Mouse (Mus musculus): ENCODE results near the gene Gm17268.

The Gm17268 gene

DNA sequence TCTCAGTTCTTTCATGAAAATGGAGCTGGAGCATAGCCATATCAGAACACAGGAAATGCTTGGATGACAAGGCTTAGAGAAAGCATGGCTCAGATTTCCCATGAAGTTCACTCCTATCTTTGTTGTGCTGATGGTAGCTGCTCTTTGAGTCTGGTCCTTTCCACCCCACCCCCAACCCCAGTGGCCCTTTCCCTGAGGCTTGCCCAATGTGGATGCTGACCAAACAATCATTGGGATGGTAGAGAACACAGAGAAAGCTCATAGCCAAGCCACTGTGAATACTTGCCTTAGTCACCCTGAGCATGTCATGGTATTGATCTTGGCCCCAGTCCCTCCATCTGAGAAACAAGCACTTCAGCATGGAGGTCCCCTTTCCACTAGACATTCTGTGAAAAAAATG lies 6.2 kb downstream of the Gm17268 start:
- DNase-seq (ENCODE audit: low read depth, low spot score): no peak

DNA sequence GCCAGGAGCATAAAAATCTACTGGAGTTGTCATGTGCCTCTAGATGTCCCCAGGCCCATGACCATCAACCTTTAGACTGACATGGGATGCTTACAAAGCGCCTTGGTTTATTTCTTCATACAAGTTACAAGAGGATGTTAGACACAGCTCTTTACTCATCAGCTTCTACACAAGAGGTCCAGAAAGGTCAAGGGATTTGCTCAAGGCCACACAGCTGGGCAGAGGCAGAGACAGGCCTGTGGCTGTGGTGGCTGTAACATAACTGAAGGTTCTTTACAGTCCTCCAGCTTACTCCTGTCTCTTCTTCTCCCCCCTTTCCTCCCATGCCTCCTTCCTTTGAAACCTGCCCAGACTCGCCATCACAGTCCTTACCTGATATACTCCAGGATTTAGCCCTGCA lies 8.2 kb downstream of the Gm17268 start:
- no peak for DNase-seq (ENCODE audit: low read depth, low spot score)

- DNase-seq (ENCODE audit: low read depth, low spot score): no peak
Measured at GRCm38 (mm10) chr11:82023769-82024168, 14.6 kb downstream of the Gm17268 start.

- no peak for DNase-seq (ENCODE audit: low read depth, low spot score)
Measured at GRCm38 (mm10) chr11:82022504-82023056, 15.8 kb downstream of the Gm17268 start.

DNA sequence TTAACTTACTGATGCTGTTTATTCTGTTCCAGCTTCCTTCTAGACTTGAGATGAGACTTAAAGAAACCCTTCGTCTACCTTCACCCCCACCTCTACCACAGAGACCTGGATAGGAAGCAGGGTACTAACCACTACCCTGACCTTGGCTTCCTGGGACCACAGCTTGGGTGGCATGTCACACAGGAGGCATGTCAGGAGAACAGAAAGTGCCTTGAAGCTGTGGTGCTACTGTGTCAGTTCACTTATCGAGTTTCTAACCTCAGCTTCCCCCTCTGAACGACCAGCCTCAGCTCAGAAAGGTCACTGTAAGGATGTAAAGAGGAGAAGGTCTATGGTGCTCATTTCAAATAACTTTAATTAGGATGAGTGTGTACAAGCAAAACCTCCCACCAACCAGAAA lies 17.0 kb downstream of the Gm17268 start:
- DNase-seq (ENCODE audit: low read depth, low spot score): no peak

- no peak for DNase-seq (ENCODE audit: low read depth, low spot score)
Measured at GRCm38 (mm10) chr11:82019793-82020192, 18.6 kb downstream of the Gm17268 start.

- DNase-seq (ENCODE audit: low read depth, low spot score): no peak
Measured at GRCm38 (mm10) chr11:82019389-82019788, 19.0 kb downstream of the Gm17268 start.

DNA sequence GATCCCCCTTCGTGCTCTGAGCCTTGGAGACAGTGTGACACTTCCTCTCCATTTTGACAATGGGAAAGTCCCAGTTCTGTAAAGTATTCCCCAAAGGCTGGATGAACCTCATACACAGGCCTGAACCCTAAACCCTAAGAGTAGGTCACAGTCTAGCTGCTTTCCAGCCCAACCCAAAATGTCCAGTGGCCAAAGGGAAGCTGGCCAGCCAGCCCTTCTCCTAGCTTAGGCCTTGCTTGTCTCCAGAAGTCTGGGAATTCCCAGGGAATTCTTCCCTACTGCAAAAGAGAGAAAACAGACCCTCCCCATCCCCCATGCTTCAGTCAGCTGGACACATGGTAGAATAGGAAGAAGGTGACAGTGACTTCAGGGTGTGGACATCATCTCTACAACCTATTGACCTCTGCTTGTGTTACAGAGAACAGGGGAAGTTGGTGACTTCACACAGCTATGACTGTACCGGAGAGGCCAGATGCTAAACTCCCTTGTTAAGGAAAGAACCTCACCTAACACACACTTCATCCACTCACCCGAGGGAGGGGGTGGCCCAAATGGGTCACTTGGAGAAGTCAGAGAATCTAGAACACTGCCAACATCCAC lies 22.1 kb downstream of the Gm17268 start:
- DNase-seq (ENCODE audit: low read depth, low spot score): no peak

DNA sequence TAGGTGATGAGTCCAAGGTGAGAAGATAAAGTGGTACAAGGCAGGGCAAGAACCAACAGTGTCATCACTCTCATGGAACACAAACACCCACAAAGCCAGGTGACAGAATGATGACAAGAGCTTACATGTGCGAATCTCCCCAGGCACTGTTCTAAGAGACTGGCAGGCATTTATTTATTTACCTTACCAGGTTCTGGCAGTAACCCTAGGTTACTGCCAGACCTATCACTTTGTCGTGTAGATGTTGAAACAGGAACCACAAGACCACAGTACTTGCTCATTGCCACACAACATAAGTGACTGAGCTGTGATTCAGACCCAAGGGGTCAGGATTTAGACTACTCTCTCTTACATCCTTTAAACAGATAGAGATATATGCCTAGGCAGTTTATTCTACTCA lies 23.3 kb downstream of the Gm17268 start:
- no peak for DNase-seq (ENCODE audit: low read depth, low spot score)

- DNase-seq (ENCODE audit: low read depth, low spot score): no peak
Measured at GRCm38 (mm10) chr11:82013756-82014155, 24.6 kb downstream of the Gm17268 start.

- DNase-seq (ENCODE audit: low read depth, low spot score): no peak
Measured at GRCm38 (mm10) chr11:82011411-82012193, 26.8 kb downstream of the Gm17268 start.

- DNase-seq (ENCODE audit: low read depth, low spot score): no peak
Measured at GRCm38 (mm10) chr11:82010115-82010514, 28.2 kb downstream of the Gm17268 start.

- DNase-seq (ENCODE audit: low read depth, low spot score): no peak
Measured at GRCm38 (mm10) chr11:82006796-82007423, 31.5 kb downstream of the Gm17268 start.

GRCm38 (mm10) chr11:82004810-82005209 lies 33.6 kb downstream of the Gm17268 start:
- no peak for DNase-seq (ENCODE audit: low read depth, low spot score)

- DNase-seq (ENCODE audit: low read depth, low spot score): no peak
Measured at GRCm38 (mm10) chr11:82000581-82000980, 37.8 kb downstream of the Gm17268 start.

GRCm38 (mm10) chr11:81999469-81999868 lies 38.9 kb downstream of the Gm17268 start:
- DNase-seq (ENCODE audit: low read depth, low spot score): no peak

GRCm38 (mm10) chr11:81998646-81999045 lies 39.7 kb downstream of the Gm17268 start:
- DNase-seq (ENCODE audit: low read depth, low spot score): no peak

DNA sequence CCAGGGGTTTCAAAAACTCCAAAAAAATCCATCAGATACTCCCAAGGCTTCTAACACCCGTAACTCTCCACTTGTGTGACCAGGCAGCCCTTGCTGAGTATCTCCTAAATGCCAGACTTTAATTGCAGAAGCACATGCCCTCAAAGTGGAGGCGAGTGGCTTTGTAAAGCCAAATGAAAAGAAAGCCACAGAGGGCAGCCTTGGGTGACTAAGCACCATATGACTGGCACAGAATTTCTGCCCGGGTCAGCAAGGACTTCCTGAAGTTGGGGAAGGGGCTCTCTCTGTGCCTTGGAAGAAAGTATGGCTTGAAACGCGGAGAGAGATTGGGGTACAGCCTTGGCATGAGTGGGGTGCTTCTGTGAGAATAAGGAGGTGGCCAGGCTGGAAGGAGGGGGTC lies 41.3 kb downstream of the Gm17268 start:
- DNase-seq (ENCODE audit: low read depth, low spot score): no peak

- DNase-seq (ENCODE audit: low read depth, low spot score): peak; percentile 68
Measured at GRCm38 (mm10) chr11:81996172-81996841, 42.1 kb downstream of the Gm17268 start.

- DNase-seq (ENCODE audit: low read depth, low spot score): peak; percentile 78
Measured at GRCm38 (mm10) chr11:81983146-81983545, 55.2 kb downstream of the Gm17268 start.

GRCm38 (mm10) chr11:81982191-81982590 lies 56.2 kb downstream of the Gm17268 start:
- DNase-seq (ENCODE audit: low read depth, low spot score): no peak

All from ES-CJ7 (cell line).